Mouse (Mus musculus) spleen, adult 2 months (tissue): Measurements from ENCODE around the gene Mrps10. TPM values are rescaled to one million over a fixed set of nuclear protein-coding genes. Genes with fewer than 3 reads are reported as not detected.
"Not testable (repeated sequence)": the region's sequence is repeated elsewhere in the genome, so short reads cannot be mapped to it uniquely, and the experiment has no call there.

ENCODE experiments used
- DNase-seq, 2 experiments: peaks; one replicate each; pipeline versions ENCODE4 v3.0.0 to v3.0.0-alpha.2; 2012 to 2021; ENCODE audit warnings: low spot score in 2 of 2, low read depth in 1 of 2
- H3K27ac ChIP-seq: fragments of 200-500 bp; 2 replicates; pipeline ENCODE4 v1.5.1; 2012; ENCODE audit warnings: low read length, inconsistent platforms; ENCODE audit not compliant: insufficient read depth
- H3K27me3 ChIP-seq: fragments of 200-500 bp; 2 replicates; pipeline ENCODE4 v1.6.1; 2012; ENCODE audit warnings: mild to moderate bottlenecking, moderate library complexity, low read length, inconsistent platforms; ENCODE audit not compliant: control insufficient read depth, insufficient read depth
- H3K36me3 ChIP-seq: fragments of 200-500 bp; 2 replicates; pipeline ENCODE4 v1.6.1; 2012; ENCODE audit warnings: mild to moderate bottlenecking, low read length, inconsistent platforms; ENCODE audit not compliant: control insufficient read depth, insufficient read depth
- H3K4me1 ChIP-seq: fragments of 200-500 bp; 2 replicates; pipeline ENCODE4 v1.6.1; 2011; ENCODE audit warnings: inconsistent platforms; ENCODE audit not compliant: control insufficient read depth, insufficient read depth, insufficient read length
- H3K4me3 ChIP-seq: fragments of 200-500 bp; 2 replicates; pipeline ENCODE4 v1.5.1; 2011; ENCODE audit warnings: mild to moderate bottlenecking, inconsistent platforms; ENCODE audit not compliant: insufficient read depth, insufficient read length; ENCODE audit errors: extremely low read depth
- CTCF ChIP-seq: fragments of 200-500 bp; IDR thresholded peaks from 2 replicates; pipeline ENCODE4 v1.5.1; 2011; ENCODE audit warnings: mild to moderate bottlenecking, inconsistent platforms; ENCODE audit not compliant: insufficient read depth, insufficient read length, insufficient replicate concordance; ENCODE audit errors: extremely low read depth
- POLR2A ChIP-seq: fragments of 200-500 bp; IDR thresholded peaks from 2 replicates; pipeline ENCODE4 v1.6.1; 2011; ENCODE audit warnings: low read depth, low read length, inconsistent platforms
- WGBS: fragments of 180-500 bp; shearing (Covaris S2); methylation state at CpG from one replicate; pipeline ENCODE4 v1.1.7; 2018; 5-methylcytosine and 5-hydroxymethylcytosine counted together
- polyA plus RNA-seq: library from polyadenylated mRNA; depleted of rRNA; stranded (reverse); fragments of >200 nt; gene quantifications from 2 replicates; pipeline ENCODE4 v1.2.3, GENCODE M21; 2012

The Mrps10 gene
- polyA plus RNA-seq, 1 experiment, result 11.3 TPM

DNA sequence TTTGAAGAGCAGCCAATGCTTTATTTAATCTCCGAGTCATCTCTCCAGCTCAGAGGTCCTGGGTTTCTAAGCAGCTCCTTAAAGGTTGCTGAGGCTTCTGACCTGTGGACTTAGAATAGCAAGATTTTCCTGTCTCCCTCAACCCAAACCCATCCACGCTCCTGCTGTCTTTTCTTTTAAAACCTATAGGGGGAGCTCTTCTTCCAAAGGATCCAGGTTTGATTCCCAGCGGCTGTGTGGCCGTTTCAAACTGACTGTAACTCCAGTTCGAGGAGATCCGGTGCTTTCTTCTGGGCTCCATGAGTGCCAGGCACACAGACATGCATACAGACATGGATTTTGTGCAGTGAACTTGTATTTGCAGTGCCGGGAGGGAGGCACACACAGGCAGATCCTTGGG lies 40.7 kb upstream of the Mrps10 start:
- no peaks in the 10 kb centered on the region for H3K4me1 ChIP-seq
- H3K27ac ChIP-seq, result no peak overlapping the region
- WGBS, result 86% methylated on average over 7 of the region's 7 CpGs
- no peak overlapping the region for H3K4me3 ChIP-seq
- TF ChIP-seq POLR2A (no peak), CTCF (no peak)
- DNase-seq, result no peak
- H3K36me3 ChIP-seq, result no peaks in the 10 kb centered on the region
- H3K27me3 ChIP-seq, result no peaks in the 10 kb centered on the region

DNA sequence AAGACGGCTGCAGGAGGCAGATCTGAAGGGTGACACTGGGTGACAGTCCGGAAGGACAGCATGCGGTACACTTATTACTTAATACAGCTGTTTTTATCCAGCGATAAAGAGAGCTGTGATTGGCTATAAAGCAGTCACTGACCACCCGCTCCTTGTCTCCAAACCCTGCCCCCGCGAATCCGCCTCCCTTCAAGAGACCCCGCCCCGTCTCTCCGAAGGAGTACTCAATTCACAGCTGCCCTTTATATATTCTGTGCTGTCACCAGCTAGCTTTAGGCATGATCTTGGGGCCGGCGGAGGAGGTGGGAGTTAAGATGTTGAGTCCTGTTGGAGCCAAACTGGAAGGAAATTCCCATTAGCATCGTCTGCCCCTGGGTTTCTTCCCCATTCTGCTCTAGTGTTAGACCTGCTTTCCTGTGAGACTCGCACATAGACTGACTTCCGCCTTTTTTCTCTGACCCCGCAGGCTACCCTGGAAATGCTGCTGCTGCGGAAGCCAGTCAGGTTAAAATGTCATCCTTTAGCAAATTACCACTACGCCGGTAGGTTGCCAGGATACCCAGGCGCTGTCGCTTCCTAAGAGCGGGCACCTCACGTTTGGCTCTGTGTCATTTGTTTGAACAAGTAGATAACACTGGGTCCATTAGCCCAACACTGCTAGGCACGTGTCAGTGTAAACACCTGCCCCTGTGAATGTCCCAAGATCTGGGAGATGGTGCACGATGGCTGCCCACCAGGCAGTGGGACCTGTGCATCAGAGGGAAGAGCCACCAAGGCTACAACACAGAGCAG lies 39.9 kb upstream of the Mrps10 start:
- H3K27ac ChIP-seq, result no peak overlapping the region
- TF ChIP-seq POLR2A (no peak), CTCF (no peak)
- WGBS, result 88% methylated on average over 26 of the region's 26 CpGs
- DNase-seq, result no peak
- H3K4me1 ChIP-seq, result no peaks in the 10 kb centered on the region
- no peak overlapping the region for H3K4me3 ChIP-seq
- H3K36me3 ChIP-seq, result no peaks in the 10 kb centered on the region
- H3K27me3 ChIP-seq, result no peaks in the 10 kb centered on the region

DNA sequence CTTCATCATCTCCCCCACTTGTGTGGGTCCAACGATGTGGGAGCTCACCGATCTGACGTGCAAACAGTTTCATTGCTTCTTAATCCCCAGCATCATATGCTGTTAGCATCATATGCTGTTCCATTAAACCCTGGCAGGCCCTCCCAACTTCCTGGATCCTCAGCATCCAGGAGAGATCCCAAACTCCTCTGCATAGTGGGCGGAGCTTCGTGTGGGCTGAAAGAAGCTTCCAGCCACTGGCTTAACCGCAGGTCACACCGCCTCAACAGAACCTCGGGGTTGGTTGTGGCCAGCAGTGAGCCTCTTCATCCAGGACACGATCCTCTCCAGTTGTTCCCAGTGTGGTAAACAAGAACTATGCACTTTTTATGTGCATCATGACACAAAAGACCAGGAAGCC lies 38.1 kb upstream of the Mrps10 start:
- no peak for TF ChIP-seq POLR2A
- Histone ChIP-seq H3K36me3 (no peaks in the 10 kb centered on the region), H3K27me3 (no peaks in the 10 kb centered on the region), H3K4me3 (no peak overlapping the region), H3K27ac (no peak overlapping the region), H3K4me1 (no peaks in the 10 kb centered on the region)
- WGBS, result 90% methylated on average over 9 of the region's 9 CpGs
- no peak for DNase-seq

GRCm38 (mm10) chr17:47332001-47332611 lies 36.6 kb upstream of the Mrps10 start:
- Histone ChIP-seq H3K4me1 (no peaks in the 10 kb centered on the region), H3K27ac (no peak overlapping the region), H3K36me3 (no peaks in the 10 kb centered on the region), H3K4me3 (no peak overlapping the region), H3K27me3 (no peaks in the 10 kb centered on the region)
- no peak for DNase-seq
- 60% methylated on average over 12 of the region's 12 CpGs for WGBS
- TF ChIP-seq POLR2A (no peak), CTCF (no peak)

- H3K36me3 ChIP-seq, H3K4me1 ChIP-seq, H3K27ac ChIP-seq, DNase-seq, H3K27me3 ChIP-seq, H3K4me3 ChIP-seq: not testable (repeated sequence)
- WGBS, result 35% methylated on average over 5 of the region's 5 CpGs
Measured at GRCm38 (mm10) chr17:47332664-47333063, 36.0 kb upstream of the Mrps10 start.

DNA sequence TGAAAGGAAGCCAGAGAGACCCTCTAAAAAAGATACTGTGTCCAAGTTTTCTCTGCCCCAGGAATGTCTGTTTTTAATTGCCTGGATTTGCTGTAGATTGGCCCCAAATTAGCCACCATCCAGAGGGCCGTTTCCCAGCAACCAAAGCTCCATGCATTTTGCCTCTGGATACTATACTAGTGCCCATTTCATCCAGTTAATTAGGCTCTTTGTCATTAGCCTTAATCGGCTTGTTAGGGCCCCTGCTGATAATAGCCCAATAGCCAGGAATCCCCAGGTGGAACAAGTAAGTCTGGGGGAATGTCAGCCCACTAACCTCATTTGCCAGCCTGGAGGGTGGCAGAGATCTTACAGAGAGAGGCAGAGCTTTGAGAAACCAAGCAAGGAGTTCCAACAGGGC lies 35.3 kb upstream of the Mrps10 start:
- Histone ChIP-seq H3K27ac (no peak overlapping the region), H3K4me1 (no peaks in the 10 kb centered on the region), H3K36me3 (no peaks in the 10 kb centered on the region), H3K4me3 (no peak overlapping the region), H3K27me3 (no peaks in the 10 kb centered on the region)
- TF ChIP-seq CTCF (no peak), POLR2A (no peak)
- 94% methylated on average over 2 of the region's 2 CpGs for WGBS
- DNase-seq, result no peak

DNA sequence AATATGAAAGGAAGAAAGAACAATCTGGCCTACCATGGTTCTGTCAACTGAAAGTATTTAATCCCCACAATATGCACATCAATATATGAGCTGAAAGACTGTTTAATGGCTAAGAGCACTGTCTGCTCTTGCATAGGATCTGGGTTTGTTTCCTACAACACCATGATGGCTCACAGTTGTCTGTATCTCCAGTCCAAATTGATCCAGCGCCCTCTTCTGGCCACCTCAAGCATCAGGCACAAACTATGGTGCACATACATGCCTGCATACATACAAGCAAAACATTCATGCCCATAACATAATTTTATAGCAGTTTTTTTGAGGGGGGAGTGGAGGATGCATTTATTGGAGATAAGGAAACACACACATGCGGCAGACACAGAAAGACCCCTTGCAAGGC lies 25.6 kb upstream of the Mrps10 start:
- no peaks in the 10 kb centered on the region for H3K36me3 ChIP-seq

More for the DNA sequence above, 25.6 kb upstream of the Mrps10 start:
- Histone ChIP-seq H3K4me1 (no peaks in the 10 kb centered on the region), H3K27ac (no peak overlapping the region), H3K4me3 (no peak overlapping the region), H3K27me3 (no peaks in the 10 kb centered on the region)
- 95% methylated on average over 2 of the region's 2 CpGs for WGBS
- DNase-seq, result no peak
- TF ChIP-seq POLR2A, result no peak
- no peak for TF ChIP-seq CTCF
